Mouse (Mus musculus) embryo, embryonic 11 days (tissue): ENCODE measurements at regions not wholly inside any gene's neighbourhood (a gene's known extent, or its start where the extent isn't known, plus 50 kb on each side); places are given as distances from the start of the nearest gene placed in this dataset.
A peak's percentile ranks its signal among the peaks of the same experiment; 100 is the strongest.
"Not testable (repeated sequence)": the region's sequence is repeated elsewhere in the genome, so short reads cannot be mapped to it uniquely, and the experiment has no call there.

Experiments
- DNase-seq: peaks from one replicate; pipeline ENCODE4 v3.0.0-alpha.2; 2015

DNA sequence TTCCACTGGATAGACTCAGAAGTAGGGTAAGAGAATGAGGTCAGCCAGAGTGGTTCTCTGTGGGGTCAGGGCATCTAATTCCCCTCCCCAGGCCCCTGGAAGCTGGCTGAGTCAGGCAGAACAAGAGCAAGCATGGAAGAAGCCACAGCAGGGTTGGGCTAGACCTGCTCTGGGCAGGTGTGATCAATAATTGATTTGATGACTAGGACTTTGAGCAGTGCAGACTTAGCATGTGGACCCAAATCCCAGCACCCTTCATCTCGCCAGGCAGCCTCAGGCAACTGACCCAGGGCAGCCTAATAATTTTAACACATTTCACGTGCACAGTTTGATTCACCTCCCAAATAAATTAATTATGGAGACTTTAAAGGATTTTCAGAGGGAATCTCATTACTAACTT is 67.2 kb downstream of the Qdpr start:
- no peak for DNase-seq

DNA sequence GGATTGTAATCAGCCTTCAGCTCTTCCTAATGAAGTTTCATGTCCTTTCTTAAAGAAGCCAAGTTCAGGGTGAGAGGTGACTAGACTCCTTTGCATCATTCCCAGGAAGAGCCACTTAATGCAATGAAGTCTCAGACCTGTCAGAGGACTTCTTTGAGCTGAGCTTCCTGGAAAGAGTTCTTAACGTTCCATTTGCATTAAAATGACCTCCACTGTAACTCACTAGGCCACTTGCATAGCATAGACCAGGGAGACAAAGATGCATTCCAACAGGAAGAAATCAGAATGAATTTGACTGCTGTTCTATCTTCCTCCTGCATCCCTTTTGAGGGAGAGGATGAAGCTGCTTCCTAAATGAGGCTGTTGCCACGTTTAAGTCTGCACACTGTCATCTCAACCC is 71.5 kb downstream of the Qdpr start:
- DNase-seq, result no peak

DNA sequence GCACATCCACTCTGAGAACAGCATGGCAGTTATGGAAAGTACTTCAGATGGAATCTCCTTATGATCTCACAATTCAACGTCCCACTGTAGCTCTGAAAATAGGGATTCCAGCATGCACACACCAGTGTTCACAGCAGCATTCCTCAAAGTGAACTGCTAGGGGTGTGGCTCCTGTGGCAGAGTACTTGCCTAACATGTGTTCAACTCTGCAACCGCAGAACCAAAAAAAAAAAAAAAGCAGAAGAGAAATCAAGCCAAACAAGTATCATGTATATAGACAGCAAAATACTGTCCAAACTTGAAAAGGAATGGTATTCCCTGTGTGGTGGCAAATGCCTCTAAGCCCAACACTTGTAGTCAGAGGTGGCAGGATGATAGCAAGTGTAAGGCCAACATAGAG is 77.0 kb downstream of the Qdpr start:
- no peak for DNase-seq

DNA sequence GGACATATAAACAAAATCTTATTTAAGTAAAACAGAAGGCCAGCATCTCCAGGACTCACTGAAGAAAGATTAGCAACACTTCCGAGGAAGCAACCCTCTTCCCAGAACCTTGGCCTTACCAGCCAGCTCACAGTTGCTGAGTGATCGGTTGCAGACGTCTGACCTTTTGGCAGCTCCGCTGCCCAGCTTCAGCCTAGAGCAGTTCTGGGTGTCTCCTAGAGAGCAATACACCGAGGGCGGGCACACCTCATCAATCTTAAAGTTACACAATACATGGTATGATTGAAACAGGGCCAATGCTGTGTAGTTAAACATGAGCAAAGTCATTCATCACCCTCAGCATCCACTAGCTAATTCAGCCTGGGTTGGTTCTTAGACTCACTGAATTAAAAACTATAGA is 81.6 kb downstream of the Qdpr start:
- peak; percentile 31 for DNase-seq

DNA sequence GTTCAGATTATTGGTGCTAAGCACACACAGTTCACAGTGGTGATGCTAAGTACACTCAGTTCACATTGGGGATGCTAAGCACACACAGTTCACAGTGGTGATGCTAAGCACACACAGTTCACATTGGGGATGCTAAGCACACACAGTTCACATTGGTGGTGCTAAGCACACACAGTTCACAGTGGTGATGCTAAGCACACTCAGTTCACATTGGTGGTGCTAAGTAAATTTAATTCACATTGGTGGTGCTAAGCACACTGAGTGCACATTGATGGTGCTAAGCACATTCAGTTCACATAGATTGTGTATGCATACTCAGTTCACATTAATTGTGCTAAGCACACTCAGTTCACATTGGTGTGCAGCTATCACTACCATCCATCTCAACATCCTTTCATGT is 89.8 kb downstream of the Qdpr start:
- no peak for DNase-seq

DNA sequence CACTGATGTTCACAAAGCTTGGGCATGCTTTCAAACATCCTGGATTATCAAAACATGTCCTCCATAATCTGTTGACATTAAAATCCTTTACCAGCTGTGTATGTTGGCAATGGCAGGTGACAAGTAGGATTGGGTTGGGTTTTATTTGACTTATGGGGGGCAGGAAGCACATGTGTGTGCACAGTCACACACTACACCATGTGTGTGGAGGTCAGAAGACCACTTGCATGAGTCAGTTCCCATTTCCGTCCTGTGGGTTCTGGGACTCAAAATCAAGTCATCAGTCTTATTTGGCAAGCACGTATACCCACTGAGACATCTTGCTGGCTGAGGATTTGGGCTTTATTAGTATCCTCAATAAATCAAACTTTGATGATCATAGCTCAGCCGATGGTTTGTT is 109.6 kb downstream of the Qdpr start:
- no peak for DNase-seq

DNA sequence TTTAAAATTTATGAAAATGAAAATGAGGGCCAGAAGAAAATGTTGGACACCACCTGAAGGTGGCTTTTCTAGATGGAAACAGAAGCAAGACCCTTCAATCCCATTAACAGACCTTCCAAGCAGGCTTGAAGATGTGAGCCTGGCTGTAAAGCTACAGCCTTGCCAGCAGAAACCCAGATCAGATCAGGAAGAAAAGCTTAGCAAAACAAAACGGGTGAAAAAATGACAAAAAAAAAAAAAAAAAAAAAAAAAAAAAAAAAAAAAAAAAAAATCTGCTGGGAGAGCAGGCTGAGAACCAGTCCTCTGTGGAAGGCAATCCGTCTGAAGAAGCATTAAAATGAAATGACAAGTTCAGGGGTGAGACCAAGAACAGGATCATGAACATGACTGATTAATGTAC is 113.2 kb downstream of the Qdpr start:
- DNase-seq, result no peak

DNA sequence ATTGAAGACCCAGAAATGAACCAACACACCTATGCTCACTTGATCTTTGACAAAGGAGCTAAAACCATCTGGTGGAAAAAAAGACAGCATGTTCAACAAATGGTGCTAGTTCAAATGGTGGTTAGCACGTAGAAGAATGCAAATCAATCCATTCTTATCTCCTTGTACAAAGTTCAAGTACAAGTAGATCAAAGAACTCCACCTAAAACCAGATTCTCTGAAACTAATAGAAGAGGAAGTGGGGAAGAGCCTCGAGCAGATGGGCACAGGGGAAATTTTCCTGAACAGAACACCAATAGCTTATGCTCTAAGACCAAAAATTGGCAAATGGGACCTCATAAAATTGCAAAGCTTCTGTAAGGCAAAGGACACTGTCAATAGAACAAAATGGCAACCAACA is 125.6 kb downstream of the Qdpr start:
- DNase-seq, result not testable (repeated sequence)

DNA sequence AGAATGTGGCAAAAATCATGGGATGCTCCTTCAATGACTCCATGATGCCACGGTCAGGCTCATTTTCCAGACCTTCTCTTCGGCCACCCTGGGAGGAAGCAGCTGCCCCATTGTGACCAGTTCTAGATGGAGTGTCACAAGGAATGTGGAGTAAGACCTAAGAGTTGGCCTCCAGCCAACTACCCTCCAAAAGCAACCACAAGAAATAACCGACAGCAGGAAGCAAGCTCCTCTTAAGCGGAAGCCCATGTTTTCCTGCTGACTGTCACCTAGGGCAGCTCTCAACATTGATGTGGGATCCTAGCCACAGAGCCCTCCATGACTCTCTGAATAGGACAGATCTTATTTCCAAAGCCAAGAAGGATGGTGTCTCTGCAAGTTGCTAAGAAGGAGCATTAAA is 126.5 kb downstream of the Qdpr start:
- DNase-seq, result no peak

DNA sequence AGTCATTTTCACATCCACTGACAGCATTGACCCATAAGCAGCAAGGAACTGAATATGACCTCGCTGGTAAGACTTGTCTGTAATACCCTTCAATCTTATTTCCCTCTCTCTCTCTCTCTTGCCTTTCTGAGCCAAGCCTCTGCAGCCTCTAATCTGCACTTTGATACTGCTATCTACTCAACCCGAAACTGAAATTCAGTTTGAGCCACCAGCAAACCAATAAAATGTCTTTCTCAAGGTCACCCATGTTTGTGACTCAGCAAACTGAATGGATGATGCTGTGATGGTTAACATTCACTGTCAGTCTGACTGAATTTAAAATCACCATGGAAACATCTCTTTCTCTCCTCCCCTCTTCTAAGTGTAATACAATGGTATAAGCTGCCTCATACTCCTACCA is 132.0 kb downstream of the Qdpr start:
- no peak for DNase-seq

DNA sequence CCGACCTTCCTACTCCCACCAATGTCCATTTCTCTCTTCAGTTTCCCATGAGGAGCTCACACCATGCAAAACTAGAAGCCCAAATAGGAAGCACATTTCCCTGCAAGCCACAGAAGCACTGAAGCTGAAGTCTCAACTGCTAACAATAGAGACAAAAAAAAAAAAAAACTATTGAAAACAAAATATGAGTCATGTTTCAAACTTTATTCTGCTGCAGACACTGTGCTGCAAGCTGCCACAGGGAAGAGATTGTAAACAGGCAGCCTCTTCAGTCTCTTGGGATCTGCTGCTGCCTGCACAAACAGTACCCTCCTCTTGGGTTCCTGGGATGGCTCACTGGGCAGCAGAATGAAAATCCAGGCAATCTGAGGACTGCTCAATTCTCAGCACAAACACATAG is 148.9 kb downstream of the Qdpr start:
- no peak for DNase-seq

DNA sequence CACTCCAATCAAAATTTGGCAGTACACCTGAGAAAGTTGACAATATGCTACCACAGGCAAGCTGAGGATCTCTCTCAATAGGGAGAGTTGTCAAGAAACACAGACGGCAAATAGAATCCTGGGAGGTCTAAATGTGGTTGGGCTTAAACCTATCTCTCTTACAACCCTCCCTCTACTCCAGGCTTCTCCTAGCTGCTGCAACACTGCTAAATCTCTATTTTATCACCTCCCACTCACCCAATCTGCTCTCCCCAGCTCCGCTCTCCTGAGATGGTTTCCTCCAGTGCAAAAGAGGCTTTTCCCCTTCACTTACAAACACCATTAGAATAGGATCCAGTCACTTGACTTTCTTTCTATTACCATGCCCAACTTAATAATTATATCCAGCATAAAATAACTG is 151.2 kb downstream of the Qdpr start:
- no peak for DNase-seq

DNA sequence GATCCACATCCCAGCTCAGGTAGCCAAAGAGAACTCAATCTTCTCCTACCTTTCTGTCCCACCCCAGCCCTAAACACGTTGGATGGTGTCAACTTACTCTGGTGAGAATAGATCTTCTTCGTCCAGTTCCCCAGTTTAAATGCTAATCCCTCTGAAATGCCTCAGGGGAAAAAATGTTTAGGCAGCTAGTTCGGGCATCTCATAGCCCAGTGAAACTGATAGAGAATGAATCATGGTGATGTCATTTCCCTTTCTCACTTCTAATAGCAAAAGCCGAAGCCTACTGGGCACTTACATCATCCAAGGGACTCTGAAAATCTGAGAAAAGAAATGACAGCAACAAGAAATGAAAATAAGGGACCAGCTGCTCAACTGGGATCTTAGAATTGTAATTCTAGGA is 154.9 kb downstream of the Qdpr start:
- DNase-seq, result no peak

DNA sequence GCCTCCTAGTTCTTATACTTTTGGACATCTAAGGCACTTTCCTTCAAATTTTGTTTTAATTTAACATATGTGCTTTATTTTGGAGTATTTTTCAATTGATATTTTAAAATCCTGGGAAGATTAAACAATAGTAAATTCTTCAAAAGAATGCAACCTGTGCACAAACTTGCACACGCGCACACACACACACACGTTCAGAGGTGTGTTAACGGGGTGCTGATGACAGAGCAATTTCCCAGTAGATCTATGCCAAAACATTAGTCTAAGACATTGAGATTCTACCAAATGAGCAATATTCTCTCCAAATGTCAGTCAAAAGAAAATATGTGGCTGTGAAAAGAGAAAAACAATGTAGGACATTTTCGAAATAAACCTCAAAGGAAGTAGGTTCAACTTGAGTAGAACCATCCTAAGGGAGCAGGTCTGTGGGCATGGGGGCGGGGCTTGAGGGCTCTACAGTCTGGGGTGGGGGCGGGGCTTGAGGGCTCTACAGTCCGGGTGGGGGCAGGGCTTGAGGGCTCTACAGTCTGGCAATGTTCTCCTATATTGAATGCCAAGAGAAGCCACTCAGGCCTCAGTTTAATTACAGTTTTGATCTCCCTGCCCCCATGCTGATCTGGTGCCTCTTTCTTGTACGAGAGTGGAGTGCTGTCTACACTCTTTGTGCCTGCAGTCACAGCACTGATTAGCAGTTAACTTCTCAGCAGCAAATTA is 157.0 kb downstream of the Qdpr start:
- no peak for DNase-seq

DNA sequence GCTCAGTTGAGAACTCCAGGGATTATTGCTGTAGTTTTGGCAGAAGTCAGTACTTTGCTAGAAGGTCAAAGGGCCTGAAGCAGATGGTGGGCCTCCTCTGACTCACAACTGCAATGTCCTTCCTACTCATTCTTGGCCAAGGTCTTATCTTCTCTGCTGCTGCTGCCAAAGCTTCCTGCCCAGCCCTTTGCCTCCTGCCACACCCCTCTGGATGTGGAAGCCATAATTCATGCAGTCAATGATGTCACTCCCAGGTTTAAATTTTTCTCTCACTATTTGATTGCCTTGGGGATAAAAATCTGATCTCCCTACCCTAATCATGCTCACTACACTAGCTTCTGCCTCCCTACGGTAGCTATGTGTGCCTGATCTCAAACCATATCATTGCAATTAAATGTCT is 157.7 kb downstream of the Qdpr start:
- no peak for DNase-seq

DNA sequence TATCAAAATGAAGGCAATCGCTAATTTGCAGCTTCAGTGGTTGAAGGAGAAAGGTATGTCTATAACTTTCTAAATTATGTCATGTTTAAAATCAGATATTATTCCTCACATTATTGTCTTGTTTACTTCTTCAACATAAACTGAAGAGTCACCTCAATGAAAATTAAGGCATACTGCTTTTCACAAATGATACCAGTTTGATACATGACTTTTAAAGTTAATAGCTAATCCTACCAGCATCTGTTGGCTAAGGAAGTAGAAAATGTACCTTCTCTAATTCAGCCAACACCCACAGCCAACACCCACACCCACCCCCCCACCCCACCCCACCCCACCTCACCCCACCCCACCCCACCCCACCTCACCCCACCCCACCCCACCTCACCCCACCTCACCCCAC is 158.3 kb downstream of the Qdpr start:
- no peak for DNase-seq

DNA sequence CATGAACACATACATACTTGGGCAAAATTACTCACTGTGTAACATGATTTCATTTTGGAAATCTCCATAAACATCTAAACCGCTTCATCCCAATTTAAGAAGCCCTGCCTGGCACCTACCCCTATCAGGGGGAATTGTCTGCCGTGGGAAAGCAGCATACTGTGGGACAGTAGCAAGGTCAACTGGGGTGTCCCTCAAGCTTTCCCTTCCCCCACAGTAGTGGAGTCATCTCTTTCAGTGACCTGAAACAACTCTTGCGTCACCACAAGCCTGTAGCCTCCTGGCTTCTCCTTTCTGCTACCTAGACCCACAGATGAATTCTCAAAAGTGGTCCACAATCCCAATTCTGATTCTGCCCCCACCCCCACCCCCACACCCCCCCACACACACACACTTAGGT is 158.8 kb downstream of the Qdpr start:
- no peak for DNase-seq

DNA sequence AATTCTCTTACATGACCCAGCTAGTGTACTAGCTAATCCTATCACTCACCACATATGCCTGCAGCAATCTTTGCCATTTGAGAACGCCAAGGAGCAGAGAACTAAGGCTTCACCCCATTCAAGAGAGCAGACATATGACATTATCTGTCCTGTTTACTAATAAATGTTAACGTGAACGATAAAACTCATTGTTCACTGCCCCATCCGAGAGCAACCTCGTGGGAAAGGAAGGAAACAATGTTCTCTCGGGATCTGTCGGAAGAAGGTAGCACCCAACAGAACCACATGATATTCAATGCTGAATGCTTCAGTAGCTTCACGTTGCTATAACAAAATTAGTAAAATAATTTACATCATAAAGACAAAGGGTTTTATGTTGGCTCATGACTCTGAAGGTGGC is 163.6 kb downstream of the Qdpr start:
- DNase-seq, result no peak

DNA sequence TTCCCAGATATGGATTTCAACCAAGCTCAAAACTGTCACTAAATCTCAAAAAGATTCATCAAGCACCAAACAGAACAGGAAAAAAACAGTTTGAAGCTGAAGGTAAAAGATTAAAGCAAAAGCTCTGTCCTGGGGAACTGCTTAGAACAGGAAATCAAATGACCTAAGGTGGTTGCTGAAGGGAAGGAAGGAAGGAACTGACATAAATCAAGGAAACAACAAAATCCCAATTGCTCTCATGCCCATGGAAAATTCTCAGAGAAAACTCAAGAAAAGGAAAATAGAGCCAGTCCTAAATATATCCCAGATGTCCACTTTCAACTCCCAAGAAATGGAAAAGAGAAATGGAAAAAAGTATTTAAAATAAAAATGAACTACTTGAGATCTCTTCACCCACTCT is 165.4 kb downstream of the Qdpr start:
- DNase-seq, result no peak

DNA sequence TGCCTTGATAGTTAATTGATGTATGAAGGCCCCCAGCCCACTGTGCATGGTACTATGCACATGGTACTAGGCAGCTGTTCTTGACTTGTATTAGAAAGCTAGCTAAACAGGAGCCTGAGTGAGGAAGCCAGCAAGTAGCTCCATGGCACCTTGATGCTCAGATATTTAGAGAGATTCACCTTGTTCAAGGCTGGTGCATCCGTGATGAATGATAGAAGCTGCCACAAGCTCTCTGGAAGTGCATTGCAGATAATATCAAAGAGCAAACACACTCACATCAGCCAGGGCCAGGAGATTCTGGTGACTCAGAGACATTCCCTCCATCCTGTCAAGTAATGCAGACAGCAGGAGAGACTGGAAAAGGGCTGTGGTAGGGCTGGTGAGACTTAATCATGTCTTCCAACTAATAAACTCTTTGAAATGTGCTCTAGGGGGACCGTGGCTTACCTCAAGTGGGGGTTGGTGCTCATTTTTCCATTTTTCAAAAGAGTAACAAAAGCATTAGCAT is 166.1 kb downstream of the Qdpr start:
- DNase-seq, result no peak

DNA sequence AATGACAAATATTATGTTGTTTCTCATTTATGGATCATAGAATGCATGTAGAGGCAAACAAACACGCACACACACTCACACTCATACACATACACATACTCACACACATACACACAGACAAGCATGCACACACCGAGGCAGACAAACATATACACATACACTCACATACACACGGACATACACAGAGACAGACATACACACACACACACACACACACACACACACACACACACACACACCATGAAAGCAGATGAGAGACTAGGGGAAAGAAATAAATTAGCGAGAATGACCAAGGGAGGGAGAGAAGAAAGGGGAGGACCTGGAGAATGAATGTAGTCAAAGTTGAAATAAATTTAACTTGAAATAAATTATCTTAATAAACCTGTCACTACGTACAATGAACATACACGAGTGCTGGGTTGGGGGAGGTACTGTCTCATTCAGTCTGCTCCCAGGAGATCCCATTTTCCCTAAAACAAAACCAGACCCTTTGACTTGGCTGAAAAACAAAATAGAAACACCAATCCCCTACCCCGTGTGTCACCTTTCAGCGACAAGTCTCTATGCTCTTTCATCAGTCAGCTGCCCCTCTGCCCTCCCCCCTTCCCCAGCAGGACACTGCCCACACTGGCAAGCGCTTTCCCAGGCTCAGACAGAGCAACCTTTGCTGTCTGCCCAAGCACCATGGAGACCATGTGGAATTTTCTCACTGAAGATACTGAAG is 167.7 kb downstream of the Qdpr start:
- DNase-seq, result peak; percentile 76

DNA sequence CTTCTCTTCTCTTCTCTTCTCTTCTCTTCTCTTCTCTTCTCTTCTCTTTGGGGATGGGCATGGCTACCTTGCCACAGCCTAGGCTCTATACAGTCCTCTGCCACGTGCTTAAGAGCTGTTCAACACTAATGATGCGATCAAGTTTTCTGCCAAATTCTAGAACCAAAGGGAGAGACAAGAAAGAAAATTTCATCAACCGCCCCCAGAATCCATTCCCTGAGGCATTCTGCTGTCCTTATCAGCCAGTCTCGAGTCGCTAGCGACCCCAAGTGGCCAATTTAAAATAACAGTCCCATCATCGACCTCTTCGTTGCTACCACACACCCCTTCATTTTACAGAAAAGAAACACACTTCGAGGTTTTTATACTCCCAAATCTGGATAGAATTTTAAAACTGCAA is 171.5 kb downstream of the Qdpr start:
- DNase-seq, result peak; percentile 90

DNA sequence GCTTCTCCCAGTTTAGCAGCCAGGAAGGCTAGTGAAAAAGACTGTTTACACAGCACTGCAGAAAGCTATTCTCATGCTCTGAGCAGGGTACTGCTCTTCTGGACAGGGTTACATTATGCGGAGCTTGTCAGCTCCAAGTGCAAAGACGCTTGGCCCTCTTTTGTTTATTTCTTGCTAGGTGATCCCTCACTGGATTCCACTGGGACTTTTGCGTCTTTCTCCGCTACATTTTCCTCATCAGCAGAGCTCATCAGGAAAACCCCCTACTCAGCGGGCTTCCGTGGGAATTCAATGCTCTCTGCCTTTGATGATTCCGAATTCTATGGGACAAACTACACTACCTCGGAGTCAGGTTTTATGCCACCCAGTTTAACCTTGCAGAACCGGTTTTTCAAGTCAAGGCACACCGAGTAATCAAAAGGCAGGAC is 172.0 kb downstream of the Qdpr start:
- peak; percentile 53 for DNase-seq

DNA sequence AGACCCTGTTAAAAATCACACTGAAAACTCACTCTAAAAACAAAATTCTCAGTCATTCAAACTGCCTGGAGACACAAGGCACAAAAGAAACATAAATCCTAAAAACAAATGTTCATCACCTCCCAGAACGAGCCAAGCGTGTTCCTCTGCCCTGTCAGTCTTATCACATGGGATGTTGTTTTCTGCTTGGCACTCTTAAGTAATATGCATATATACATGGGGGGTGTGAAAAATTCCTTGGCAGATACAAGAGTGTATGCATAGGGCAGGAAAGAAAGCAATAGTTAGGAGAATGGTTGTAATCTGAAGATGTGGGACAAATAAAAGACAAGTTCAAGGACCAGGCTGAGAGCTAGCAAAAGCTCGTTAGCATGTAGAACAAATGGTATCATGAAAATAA is 179.4 kb downstream of the Qdpr start:
- no peak for DNase-seq

DNA sequence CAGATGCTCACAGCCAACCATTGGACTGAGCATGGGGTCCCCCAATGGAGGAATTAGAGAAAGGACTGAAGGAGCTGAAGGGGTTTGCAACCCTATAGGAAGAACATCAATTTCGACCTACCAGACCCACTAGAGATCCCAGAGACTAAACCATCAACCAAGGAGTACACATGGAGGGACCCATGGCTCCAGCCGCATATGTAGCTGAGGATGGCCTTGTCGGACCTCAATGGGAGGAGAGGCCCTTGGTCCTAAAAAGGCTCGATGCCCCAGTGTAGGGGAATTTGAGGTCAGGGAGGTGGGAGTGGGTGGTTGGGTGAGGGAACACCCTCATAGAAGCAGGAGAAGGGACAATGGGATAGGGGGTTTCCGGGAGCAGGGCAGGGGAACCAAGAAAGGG is 180.6 kb downstream of the Qdpr start:
- no peak for DNase-seq
